Mouse (Mus musculus): Measurements from ENCODE around the gene Zfp804a. TPM values are rescaled to one million over a fixed set of nuclear protein-coding genes. Genes with fewer than 3 reads are reported as not detected.
A peak's percentile ranks its signal among the peaks of the same experiment; 100 is the strongest.

The Zfp804a gene
- 0.09 TPM in 1 of 2 replicates, not detected in the other for total RNA-seq (2012; rRNA removed)

DNA sequence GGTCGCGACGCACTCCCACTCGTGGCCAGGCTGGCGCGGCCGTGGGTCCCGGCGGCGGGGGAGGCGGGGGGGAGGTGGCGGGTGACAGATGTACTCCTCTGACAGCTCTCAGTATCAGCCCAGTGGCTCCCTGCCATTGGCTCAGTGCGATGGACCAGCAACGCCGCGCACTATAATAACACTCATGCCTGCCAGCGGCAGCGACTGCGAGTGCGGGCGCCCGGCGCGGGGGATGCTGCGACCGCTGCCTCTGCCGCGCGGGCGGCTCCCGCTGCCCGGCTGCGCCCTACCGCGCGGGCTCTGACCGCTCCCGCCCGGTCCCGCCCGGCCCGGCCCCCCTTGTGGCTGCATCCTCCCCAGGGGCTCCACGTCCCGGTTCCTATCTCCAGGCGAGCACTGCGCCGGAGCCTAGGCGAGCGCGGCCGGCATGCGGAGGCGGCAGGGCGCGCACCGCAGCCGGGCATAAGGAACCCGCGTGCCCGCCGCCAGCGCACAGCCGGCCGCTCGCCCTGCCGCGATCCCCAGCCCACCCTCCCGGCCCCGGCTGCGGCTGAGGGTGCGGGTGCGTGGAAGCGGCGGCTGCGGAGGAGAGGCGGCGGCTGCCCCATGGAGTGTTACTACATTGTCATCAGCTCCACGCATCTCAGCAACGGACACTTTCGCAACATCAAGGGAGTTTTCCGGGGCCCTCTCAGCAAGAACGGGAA is at the start of gene Zfp804a:
Gene Zfp804a (plus strand): TSS at position 38 of the 707 bp plus-strand sequence.
- Histone ChIP-seq H3K36me3 (ENCODE audit: control insufficient read depth, insufficient read depth, low read length, poor library complexity, severe bottlenecking) (no peaks in the 10 kb centered on the region), H3K9ac (ENCODE audit: insufficient read depth, low read depth, low read length, poor library complexity, severe bottlenecking) (peak within 1 kb of the TSS; percentile 28; the same call in 1 of the 2 replicates), H3K27ac (ENCODE audit: insufficient read depth, low read depth, low read length, poor library complexity, severe bottlenecking) (no peak within 1 kb of the TSS), H3K4me3 (ENCODE audit: insufficient read depth in 1 of 2, low read depth in 1 of 2, low read length in 2 of 2, poor library complexity in 1 of 2, severe bottlenecking in 1 of 2) (peak within 1 kb of the TSS; percentile 52 to 70), H3K4me1 (ENCODE audit: control insufficient read depth in 2 of 2, insufficient read depth in 2 of 2, low read length in 2 of 2, poor library complexity in 1 of 2) (no peaks in the 10 kb centered on the region), H3K9me3 (ENCODE audit: control insufficient read depth, insufficient read depth, low read depth, low read length) (no peaks in the 10 kb centered on the region)
- DNase-seq (ENCODE audit: low read depth, low spot score), result no peak
- no peak for TF ChIP-seq CHD2 (IDR thresholded peaks at IDR 0.05; ENCODE audit: low read depth, low read length)
- TF ChIP-seq MAFK (IDR thresholded peaks at IDR 0.05; ENCODE audit: insufficient read depth, low read depth, low read length), result no peak
- no peak for TF ChIP-seq HCFC1 (IDR thresholded peaks at IDR 0.05; ENCODE audit: borderline replicate concordance, insufficient read depth, low read length)
- TF ChIP-seq ZC3H11A (IDR thresholded peaks at IDR 0.05; ENCODE audit: borderline replicate concordance, low read depth, low read length), result no peak
- TF ChIP-seq ZNF384 (IDR thresholded peaks at IDR 0.05; ENCODE audit: low read depth, low read length), result no peak
- in situ Hi-C loops (cut with MboI; ENCODE audit: low sequenced_read_pairs in 2 of 2, unreplicated experiment in 2 of 2), result no loop called here

DNA sequence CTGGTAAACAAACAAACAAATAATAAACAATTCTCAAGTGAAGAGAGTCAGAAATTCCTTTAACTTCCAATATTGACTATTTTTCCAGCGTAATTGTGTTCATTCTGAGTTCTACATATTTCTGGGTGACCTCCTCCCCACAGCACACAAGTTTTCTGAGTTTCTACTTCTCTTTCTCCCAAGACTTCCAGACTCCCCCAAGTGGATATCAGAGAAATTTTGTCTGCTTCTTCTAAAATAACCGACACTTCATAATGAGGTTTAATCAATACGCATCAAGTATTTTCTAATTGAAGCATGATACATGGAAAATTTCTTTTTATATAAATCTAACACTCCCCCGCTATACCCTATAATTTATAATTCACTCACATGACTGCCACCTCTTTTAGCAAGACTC is 1.4 kb upstream of the Zfp804a start:
- Histone ChIP-seq H3K4me1 (ENCODE audit: control insufficient read depth in 2 of 2, insufficient read depth in 2 of 2, low read length in 2 of 2, poor library complexity in 1 of 2) (no peaks in the 10 kb centered on the region), H3K9me3 (ENCODE audit: control insufficient read depth, insufficient read depth, low read depth, low read length) (no peaks in the 10 kb centered on the region), H3K27ac (ENCODE audit: insufficient read depth, low read depth, low read length, poor library complexity, severe bottlenecking) (no peak overlapping the region), H3K4me3 (ENCODE audit: insufficient read depth in 1 of 2, low read depth in 1 of 2, low read length in 2 of 2, poor library complexity in 1 of 2, severe bottlenecking in 1 of 2) (no peak overlapping the region), H3K9ac (ENCODE audit: insufficient read depth, low read depth, low read length, poor library complexity, severe bottlenecking) (no peak overlapping the region), H3K36me3 (ENCODE audit: control insufficient read depth, insufficient read depth, low read length, poor library complexity, severe bottlenecking) (no peaks in the 10 kb centered on the region)
- no peak for TF ChIP-seq ZNF384 (IDR thresholded peaks at IDR 0.05; ENCODE audit: low read depth, low read length)
- no peak for DNase-seq (ENCODE audit: low read depth, low spot score)
- in situ Hi-C loops (cut with MboI; ENCODE audit: low sequenced_read_pairs in 2 of 2, unreplicated experiment in 2 of 2), result no loop called here

DNA sequence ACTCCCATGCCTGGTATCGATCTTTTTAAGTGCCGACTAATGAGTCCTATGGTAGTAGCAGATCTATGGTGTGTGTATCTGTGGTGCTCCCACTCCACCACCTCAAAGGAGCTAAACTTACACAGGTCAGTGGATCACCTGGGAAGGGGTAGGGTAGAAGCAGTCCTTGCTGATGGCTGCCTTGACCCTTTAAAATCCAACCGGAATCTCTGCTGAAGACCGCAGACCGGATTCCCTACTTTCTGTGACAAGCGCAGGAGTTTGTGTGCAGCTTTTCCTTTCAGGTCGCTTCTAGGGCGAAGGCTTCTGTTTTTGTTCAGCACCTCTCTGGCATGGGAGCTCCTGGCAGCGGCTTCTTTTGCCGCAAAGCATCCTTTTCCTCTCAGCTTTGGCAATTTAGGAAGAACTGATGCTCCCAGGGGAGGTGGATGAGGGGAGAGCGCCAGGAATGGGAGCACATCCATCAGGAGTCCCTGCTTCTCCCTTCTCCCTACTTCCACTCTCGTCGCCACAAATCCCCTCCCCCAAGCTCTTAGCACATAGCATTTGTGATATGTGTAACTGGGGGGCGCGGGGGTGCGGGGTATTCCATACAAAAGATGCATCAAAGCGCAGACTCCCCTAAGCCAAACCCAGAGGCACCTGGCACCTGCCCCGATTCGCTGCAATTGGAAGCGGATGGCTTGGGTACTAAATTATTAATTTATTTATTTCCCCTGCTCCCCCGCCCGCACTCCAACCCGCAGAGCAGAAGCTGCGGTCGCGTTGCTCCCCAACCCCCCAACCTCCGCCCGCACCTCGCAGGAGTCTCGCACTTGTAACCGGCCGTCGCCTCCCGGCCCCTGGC is 461 bp upstream of the Zfp804a start:
- no peaks in the 10 kb centered on the region for H3K4me1 ChIP-seq (ENCODE audit: control insufficient read depth in 2 of 2, insufficient read depth in 2 of 2, low read length in 2 of 2, poor library complexity in 1 of 2)
- H3K36me3 ChIP-seq (ENCODE audit: control insufficient read depth, insufficient read depth, low read length, poor library complexity, severe bottlenecking), result no peaks in the 10 kb centered on the region
- DNase-seq (ENCODE audit: low read depth, low spot score), result no peak
- TF ChIP-seq CHD2 (IDR thresholded peaks at IDR 0.05; ENCODE audit: low read depth, low read length) (no peak), ZC3H11A (IDR thresholded peaks at IDR 0.05; ENCODE audit: borderline replicate concordance, low read depth, low read length) (no peak), HCFC1 (IDR thresholded peaks at IDR 0.05; ENCODE audit: borderline replicate concordance, insufficient read depth, low read length) (no peak), MAFK (IDR thresholded peaks at IDR 0.05; ENCODE audit: insufficient read depth, low read depth, low read length) (no peak), ZNF384 (IDR thresholded peaks at IDR 0.05; ENCODE audit: low read depth, low read length) (no peak)
- in situ Hi-C loops (cut with MboI; ENCODE audit: low sequenced_read_pairs in 2 of 2, unreplicated experiment in 2 of 2), result no loop called here
- no peak overlapping the region for H3K27ac ChIP-seq (ENCODE audit: insufficient read depth, low read depth, low read length, poor library complexity, severe bottlenecking)
- H3K9ac ChIP-seq (ENCODE audit: insufficient read depth, low read depth, low read length, poor library complexity, severe bottlenecking), result no peak overlapping the region
- H3K9me3 ChIP-seq (ENCODE audit: control insufficient read depth, insufficient read depth, low read depth, low read length), result no peaks in the 10 kb centered on the region
- H3K4me3 ChIP-seq (ENCODE audit: insufficient read depth in 1 of 2, low read depth in 1 of 2, low read length in 2 of 2, poor library complexity in 1 of 2, severe bottlenecking in 1 of 2), result peak overlapping the region; percentile 52 to 70

DNA sequence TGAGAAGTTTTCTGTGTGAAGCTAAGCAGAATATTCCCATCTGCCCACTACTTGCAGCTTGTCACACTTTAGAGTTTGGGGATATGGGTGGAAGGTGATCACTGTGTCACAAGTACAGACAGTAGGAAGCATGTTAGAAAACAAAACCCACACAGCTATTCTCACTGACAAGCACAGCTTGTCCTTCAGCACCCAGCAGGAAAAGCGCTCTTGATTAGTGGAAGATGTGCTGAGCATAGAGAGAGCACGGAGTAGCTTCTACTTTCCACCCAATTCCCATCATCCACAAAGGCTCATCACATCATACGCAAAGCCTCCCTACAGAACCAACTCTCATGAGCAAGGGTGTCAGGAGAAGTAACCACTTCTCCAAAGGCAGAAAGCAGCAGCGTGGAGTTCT is 1.4 kb downstream of the Zfp804a start:
- no peak overlapping the region for H3K4me3 ChIP-seq (ENCODE audit: insufficient read depth in 1 of 2, low read depth in 1 of 2, low read length in 2 of 2, poor library complexity in 1 of 2, severe bottlenecking in 1 of 2)
- in situ Hi-C loops (cut with MboI; ENCODE audit: low sequenced_read_pairs in 2 of 2, unreplicated experiment in 2 of 2), result no loop called here

More for the DNA sequence above, 1.4 kb downstream of the Zfp804a start:
- Histone ChIP-seq H3K36me3 (ENCODE audit: control insufficient read depth, insufficient read depth, low read length, poor library complexity, severe bottlenecking) (no peaks in the 10 kb centered on the region), H3K4me1 (ENCODE audit: control insufficient read depth in 2 of 2, insufficient read depth in 2 of 2, low read length in 2 of 2, poor library complexity in 1 of 2) (no peaks in the 10 kb centered on the region), H3K27ac (ENCODE audit: insufficient read depth, low read depth, low read length, poor library complexity, severe bottlenecking) (no peak overlapping the region), H3K9ac (ENCODE audit: insufficient read depth, low read depth, low read length, poor library complexity, severe bottlenecking) (no peak overlapping the region), H3K9me3 (ENCODE audit: control insufficient read depth, insufficient read depth, low read depth, low read length) (no peaks in the 10 kb centered on the region)
- TF ChIP-seq CHD2 (IDR thresholded peaks at IDR 0.05; ENCODE audit: low read depth, low read length) (no peak), HCFC1 (IDR thresholded peaks at IDR 0.05; ENCODE audit: borderline replicate concordance, insufficient read depth, low read length) (no peak), MAFK (IDR thresholded peaks at IDR 0.05; ENCODE audit: insufficient read depth, low read depth, low read length) (no peak), ZNF384 (IDR thresholded peaks at IDR 0.05; ENCODE audit: low read depth, low read length) (no peak), ZC3H11A (IDR thresholded peaks at IDR 0.05; ENCODE audit: borderline replicate concordance, low read depth, low read length) (no peak)
- no peak for DNase-seq (ENCODE audit: low read depth, low spot score)

Data from ES-E14 (cell line).